Mouse (Mus musculus) heart, adult 11 months (tissue): ENCODE data around the gene Enpep.

Experiments used
- DNase-seq: peaks from one replicate; pipeline ENCODE4 v3.0.0; 2022

Enpep gene

DNA sequence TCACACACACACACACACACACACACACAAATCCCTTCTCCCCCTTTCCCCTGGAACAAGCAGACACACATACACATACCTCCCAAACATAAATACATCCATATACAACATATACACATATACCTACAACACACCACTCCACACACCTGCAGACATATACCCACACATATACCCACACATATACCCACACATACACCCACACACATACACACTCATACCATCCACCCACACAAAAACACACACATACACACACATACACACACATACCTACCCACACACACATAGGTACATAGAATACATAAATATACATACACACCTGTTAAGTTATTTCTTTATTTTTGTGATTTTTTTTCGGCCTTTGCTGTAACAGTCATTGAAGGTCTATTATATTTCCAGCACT is 94.5 kb downstream of the Enpep start:
- no peak for DNase-seq

DNA sequence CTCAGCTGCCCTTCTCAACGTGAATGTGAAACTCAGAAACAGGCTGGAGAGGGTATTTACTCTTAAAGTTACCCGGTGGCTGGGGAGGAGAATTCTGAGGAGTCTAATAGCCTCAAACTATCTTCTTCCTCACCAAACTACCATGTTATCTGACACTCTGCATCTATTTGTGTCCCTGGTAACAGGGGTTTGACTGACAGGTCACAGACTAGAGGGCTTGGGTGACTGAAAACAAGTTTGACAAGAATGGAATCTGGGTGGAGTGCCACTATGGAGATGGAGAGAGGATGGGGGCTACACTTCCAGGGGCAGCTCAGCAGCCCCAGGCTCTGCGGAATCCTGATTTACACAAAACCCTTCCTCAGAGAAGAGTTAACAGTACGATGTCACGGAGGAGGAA is 105.2 kb downstream of the Enpep start:
- DNase-seq: peak; percentile 69

DNA sequence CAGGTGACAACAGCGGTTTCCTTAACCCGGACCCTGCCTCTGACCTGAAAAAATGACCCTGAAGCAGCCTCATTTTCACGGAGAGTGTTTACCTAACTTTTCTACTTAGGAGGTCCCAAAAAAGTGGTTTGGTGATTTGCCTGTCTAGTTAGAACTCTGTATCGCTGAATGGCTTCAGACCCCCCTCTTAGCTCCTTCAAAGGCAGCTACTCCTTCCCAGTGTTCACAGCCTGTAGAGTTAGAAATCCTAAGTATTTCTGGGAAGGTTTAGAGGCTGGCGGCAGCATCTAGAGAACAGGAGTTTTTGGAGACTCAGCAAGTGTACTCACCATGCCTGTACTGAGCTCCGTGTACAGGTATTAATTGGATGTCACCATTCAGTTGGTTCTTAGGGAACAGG is 105.8 kb downstream of the Enpep start:
- DNase-seq: no peak

DNA sequence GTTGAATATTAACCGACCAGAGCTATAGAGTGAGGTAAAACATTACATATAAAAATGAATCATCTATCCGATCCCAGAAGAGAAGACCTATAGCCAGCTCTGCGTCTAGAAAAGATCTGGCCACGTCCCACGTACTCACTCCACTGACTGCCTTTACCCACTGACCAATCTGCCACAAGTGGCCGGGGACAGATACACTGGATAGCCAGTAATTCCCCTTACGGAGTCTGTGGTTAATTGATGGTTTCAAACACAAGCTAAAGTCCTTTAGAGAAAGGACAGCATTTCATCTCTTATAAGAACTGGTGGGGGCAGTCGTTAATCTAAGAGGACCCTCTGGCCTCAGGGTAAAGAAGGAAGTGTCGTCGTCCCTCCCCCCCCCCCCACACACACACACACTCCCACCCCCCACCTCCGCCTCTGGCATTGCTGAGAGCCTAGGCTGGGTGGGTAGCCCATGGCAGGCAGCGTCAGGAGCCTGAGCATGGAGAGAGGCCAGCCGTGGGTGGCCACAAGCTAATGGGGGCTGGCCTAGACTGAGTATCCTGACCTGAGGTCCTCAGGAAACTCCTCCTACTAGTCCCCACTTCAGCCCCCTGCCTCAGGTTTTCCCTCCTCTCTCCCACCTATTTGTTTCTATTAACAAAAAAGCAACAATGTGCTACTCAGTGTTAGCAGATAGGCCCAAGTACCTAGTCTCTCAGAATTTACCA is 106.8 kb downstream of the Enpep start:
- peak; percentile 62 for DNase-seq

DNA sequence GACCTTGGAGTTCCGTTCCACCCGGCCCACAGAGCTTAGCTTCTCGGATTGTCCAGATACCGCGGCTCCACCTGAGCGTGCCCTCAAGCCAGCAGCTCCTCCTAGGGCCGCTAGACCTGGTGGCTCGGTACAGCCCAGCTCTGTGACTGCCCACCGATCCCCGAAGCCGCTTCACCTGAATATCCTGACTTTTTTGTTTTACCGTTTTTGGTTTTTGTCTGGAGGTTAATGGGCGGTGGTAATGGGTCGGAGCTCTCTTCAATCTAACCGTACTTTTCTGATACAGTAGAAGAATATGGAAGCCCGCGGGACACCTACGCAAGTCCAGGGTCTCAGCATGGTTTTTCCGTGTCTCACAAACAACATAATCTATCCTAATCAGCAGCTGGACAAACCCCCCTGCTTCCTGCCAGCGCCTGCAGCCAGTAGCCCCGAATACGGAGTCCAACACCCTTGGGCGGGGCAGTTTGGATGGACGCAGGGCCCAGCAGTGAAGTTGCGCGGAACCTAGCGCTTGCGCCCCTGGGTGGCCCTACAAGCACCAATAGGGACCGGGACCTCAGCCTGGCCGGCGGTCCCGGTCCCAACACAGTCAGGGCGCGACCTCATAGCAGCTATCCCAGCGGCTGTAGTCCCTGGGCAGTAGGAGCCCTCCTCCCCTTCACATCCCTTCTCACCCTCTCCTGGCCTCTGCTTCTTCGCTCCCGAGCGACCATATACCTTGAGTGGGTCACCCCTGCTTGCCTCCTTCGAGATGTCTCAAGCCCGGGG is 107.5 kb downstream of the Enpep start:
- DNase-seq: peak; percentile 82

DNA sequence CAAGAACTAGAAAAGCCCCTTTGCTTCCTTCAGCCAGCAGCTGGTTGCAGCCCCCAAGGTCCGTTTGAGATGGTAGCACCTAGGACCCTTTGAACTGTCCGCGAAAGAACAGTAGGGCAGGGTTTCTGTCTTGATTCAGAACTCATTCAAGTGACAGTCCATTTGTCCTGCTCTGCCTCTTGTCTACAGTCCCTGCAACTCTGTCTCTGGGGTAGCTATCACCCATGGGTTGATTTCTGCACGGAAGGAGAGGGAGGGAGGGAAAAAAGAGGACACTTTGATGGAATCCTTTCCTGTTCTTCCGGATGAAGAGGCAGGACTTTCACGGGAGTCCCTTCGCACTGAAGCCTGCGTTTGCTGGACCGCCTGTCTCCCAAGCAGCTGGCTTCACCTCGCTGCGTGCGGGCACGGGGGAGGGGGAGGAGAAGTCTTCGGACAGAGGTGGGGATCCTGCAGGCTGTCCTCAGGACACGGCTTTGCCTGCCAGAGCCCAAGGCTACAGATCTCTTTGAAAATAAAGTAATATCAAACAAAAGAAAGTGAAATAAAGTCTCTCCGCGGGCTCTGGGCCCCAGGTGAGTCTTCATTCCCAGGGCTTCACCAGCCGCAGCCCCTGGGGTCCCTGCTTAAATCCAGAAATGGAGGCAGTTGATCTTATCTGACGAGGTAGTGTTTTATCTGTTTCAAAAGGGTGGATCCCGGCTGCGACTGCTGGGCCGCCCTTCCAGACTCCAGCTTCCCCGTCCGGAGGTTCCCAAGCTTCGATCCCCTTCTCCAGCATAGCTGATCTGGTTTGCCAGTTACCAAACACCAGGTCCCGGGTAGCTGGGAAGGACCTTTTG is 108.3 kb downstream of the Enpep start:
- peak; percentile 55 for DNase-seq

DNA sequence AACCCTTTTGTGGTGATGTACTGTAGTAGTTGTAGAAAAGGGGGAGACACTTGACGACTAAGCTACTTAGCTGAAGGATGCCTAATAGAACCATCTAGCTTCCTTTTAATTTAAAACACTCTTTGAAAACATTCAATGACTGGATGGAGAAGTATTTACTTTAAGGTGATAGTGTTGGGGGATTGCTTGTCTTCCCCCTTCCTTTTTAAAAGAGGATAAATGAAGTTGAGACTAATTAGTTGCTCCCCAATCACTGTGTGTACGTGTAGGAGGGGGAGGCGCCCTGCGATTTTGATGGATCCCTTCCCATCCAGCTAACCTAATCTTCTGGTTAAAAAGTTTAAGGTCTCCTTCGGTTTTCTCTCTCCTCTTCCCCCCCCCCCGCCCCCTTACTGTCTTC is 109.1 kb downstream of the Enpep start:
- peak; percentile 3 for DNase-seq

DNA sequence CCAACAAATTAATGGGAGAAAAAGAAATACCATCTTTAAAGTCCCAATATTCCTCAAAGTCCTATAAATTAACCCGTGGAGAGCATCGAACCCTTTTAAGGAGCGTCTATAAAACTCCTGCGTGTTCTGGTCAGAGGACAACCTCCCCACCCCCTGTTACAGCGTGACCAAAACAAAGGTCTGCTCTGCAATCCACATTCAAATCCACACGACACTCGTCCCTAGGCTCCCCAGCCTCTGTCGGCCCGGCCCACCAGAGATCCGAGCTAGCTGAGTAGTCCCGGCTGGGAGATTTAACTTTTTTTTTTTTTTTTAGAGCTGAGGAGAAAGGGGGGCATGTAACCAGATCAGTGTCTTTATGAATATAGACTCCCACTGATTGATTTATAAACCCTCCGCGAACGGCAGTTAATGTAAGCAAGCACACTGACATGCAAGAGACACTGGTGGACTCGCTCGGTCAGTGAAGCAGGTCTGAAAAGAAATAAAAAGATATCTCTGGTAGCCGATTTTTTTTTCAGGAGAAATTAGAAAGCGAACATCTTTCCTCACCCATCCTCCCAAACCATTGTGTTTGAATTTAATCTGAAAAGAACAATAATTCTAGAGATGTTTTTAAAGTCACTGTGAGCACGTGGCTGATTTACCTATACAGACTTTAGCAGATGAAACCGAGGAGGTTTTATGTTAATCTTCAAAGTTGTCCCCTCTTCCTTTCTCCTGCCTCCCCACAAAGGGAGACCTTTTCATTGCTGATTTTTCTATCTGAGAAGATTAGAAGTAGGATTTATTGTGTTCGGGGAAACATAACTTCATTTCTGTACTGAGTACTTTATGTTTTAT is 109.9 kb downstream of the Enpep start:
- peak; percentile 17 for DNase-seq

DNA sequence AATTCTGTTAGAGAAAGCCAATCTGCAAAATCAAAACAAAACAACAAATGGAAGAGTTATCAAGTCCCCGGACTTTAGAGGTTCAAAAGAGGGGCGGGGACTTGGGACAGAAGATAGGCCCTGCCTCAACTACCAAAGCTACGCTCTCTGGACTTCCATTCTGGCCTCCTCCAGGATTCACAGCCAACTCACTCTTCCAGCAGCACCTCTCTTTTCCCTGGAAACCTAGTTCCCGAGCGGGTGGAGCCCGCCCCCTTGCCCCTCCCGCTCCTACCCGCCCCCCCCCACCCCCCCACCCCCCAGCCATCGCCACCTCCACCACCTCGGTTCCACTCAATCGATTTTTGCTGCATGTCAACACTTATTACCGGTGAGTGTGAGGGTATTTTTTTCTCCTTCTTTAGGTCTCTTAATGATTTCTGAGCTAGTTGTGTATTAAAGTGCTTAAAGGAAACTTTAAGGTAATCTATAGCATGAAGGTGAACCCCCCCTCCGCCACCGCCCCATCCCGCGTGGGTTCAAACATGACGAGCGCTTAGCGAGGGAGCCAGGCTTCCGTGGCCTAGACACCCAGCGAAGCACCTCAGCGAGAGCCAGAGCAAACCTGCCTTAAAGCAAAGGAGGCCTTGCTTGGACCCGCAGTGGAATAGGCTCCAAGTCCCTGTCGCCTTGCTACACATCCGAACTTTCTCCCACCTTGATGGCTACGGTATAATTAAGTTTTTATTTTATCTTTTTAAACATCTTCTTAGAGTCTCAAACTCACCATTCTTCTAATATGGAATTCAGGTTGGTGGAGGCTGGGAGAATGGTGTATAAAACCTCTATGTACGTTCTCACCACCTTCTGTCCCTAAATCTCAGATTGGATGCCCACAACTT is 110.9 kb downstream of the Enpep start:
- peak; percentile 68 for DNase-seq

DNA sequence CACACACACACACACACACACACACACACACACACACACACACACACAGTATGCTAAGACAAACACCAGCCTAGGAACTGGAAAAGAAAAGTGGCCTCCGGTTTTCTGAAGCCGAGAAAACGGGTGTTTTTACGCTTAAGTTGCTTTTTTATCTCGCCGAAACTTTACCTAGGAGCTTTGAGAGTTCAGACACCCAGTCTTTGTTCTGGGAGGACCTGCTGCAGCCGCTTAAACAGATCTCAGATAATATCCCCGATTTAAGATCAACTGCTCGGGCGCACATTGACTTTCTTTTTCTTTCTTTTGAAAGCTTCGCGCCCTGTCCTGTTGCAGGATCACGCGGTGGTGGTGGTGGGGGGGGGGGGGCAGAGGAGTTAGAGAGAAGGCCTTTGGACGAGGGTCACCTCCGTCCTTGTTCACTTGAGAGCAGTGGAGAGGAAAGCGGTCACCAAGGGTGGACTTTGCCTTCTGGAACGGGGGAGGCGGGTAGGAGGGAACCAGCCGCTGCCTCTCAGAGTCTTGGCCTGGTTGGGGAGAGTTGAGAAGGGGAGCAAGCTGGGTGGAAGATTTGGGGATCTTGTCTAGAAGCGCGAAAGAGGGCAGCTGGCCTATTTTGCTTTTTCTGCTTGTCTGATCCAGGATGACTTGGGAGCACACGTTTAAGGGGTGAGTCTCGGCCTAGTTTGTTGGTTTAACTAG is 111.7 kb downstream of the Enpep start:
- peak; percentile 37 for DNase-seq

DNA sequence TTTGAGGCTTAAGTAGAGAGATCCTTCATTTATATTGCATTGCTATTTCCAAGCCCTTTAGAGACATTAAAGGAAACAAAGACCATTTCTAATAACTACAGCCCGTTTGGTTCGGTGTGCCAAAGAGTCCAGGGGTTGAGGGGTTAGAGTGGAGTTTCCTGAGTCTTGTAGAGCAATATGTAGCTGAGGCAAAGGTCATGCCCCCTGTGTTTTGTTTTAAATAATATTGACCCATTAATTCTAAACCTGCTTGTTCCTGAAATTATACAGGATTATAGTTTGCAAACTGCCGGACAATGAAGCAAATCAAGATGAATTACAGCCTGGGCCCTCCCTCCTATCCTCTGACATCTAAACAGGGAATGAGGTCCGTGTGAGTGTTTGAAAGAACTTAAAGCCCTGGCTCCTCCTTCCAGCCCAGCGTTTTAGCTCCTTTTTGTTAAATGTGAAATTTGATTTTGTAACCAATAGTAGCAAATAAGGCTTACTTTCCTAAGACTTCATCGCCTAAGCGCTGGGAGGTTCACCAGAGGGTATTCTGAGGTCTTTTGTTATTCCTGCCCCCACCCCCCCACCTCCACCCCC is 112.3 kb downstream of the Enpep start:
- peak; percentile 19 for DNase-seq
